Mouse (Mus musculus) c-Kit-positive CD71-positive TER-119-positive erythroid progenitor cells, embryonic 14.5 days (primary cell): ENCODE data around the gene Tmem119.
"Not testable (repeated sequence)": the region's sequence is repeated elsewhere in the genome, so short reads cannot be mapped to it uniquely, and the experiment has no call there.

Experiments
- DNase-seq: peaks from one replicate; pipeline ENCODE4 v3.0.0-alpha.2; 2013; ENCODE audit warnings: low spot score

The Tmem119 gene

DNA sequence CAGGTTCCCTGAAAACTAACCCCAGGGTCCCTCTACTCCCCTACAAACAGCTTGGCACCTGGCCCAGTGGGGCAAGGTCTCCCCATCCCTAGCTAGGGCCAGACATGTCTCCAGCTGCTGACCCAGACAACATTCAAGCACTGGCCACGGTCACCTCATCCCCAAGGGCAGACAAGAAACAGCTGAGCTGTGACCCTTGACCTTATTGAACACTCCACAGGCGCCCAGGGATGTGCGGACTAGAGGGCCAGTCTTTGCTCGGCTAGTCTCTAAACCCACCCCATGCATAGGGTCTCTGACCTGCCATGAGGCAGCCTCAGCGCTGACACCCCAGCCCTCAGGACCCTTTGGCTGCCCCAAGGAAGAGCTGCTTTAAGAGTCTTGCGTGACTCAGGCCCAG lies 11.7 kb downstream of the Tmem119 start:
- no peak for DNase-seq

DNA sequence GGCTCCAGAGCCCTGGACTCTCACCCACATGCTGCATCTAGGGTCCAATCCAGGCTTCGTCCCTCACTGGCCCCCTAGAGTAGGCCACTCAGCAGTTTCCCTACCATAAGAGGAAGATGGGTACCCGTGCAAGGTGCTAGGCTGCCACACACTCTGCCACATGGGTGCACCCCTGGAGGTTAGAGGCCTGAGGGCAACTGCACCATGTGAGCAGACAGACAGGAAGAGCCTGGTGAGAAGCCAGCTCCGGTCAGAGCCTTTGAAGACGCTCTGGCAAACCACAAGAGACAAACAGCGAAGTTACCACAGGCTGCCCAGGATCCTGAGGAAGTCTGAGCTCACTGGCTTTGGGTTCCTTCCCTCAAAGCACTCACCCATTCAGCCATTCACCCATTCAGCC lies 13.3 kb downstream of the Tmem119 start:
- no peak for DNase-seq

DNA sequence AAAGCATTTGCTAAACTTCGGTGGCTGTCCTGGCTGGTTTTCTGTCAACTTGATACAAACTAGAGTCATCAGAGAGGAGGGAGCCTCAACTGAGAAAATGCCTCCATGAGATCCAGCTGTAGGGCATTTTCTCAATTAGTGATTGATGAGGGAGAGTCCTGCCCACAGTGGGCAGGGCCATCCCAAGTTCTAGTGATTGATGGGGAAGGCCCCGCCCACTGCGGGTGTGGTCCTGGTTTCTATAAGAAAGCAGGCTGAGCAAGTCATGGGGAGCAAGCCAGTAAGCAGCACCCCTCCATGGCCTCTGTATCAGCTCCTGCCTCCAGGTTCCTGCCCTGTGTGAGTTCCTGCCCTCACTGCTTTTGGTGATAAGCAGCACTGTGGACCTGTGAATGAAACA lies 16.2 kb downstream of the Tmem119 start:
- DNase-seq: not testable (repeated sequence)

DNA sequence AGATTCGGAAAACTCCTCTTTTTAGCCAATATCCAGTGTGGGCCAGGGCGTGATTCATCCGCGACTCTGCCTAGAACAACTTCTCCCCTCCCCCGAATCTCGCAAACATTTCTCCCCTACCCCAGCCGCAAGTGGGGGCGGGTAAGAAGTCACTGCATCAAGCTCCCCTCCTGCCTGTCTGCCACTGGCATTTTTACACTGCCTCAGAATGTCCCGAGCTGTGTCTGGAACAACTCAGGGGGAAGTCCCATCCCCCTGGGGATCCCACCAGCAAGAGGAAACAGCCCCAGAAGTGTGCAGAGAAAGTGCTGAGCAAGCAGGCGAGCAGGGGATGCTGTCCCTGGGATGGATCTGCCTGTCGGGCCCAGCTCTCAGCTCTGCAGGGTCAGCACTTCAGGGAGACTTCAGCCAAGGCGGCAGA lies 16.7 kb downstream of the Tmem119 start:
- DNase-seq: no peak

DNA sequence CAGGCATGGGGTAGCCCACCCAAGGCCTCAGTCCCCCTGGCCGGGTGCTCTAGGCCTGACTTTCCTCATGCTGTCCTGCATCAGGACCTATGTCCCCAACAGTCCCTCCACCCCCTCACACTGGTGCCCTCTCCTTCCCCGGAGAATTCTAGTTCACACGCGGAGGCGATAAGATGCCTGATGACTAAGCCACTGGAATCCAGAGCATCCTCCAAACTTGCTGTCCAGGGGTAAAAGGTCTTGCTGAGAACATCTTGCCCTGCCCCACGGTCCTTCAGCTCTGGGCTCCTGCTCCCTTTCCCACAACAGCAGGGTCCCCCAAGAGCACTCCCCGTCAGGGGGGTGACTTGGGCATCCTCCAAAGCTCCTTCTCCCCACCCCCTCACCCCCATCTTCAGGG lies 17.7 kb downstream of the Tmem119 start:
- DNase-seq: no peak

DNA sequence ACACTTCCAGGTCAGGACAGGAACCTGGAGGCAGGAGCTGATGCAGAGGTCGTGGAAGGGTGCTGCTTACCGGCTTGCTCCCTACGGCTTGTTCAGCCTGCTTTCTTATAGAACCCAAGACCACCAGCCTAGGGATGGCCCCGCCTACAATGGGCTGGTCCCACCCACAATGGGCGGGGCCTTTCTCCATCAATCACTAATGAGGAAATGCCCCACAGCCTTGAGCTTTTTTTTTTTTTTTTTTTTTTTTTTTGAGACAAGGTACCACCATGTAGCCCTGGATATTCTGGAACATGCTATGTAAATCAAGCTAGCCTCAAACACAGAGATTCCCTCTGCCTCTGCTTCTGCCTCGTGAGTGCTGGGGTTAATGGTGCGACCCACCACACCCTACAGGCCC lies 18.4 kb downstream of the Tmem119 start:
- no peak for DNase-seq

DNA sequence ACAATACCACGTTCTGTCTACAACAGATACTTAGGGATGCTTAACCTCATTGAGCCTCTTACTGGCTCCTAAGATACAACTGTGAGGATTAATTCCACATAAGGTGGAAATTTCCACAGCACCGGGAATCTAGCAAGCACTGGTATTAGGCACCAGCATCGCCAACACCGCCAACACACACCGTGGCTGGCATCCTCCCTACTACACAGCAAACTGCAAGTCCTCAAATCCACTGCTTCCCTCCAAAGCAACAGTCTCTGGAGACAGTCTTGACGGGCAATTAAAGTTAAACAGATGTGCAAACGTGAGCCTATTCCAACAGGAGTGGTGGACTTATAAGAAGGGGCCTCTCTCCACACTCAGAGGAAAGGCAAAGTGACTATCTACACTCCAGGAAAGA lies 19.1 kb downstream of the Tmem119 start:
- no peak for DNase-seq

DNA sequence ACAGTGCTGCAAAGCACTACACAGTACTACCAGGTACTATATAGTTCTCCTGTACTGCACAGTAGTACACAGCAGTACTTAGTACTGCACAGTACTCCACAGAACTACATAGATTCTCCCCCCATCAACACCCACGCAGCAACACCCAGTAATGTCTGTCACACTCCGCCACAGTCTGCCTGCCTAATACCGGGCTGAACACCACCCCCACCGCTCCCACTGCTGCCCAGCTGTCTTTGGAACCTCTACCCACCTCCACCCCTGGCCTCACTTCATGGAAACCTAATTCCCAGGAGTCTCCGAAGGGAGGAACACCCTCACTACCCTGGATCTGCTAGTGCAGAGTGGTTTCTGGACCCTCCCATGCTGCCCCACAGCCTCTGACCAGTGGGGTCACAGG lies 19.6 kb downstream of the Tmem119 start:
- no peak for DNase-seq

DNA sequence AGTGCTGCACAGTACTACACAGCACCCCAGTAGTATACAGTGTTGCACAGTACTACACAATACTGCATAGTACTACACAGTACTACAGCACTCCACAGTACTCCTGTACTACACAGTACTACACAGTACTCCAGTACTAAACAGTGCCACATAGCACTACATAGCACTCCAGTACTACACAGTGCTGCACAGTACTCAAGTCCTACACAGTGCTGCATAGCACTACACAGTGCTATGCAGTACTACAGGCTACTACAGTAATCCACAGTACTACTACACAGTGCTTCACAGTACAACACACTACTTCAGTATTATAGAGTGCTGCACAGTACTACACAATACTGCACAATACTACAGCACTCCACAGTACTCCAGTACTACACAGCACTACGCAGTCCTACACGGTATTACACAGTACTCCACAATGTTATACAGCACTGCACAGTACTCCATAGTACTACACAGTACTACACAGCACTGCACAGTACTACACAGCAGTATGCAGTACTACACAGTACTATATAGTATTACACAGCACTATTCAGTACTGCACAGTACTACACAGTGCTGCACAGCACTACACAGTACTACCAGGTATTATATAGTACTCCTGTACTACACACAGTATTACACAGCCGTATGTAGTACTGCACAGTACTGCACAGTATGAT lies 20.1 kb downstream of the Tmem119 start:
- DNase-seq: no peak

DNA sequence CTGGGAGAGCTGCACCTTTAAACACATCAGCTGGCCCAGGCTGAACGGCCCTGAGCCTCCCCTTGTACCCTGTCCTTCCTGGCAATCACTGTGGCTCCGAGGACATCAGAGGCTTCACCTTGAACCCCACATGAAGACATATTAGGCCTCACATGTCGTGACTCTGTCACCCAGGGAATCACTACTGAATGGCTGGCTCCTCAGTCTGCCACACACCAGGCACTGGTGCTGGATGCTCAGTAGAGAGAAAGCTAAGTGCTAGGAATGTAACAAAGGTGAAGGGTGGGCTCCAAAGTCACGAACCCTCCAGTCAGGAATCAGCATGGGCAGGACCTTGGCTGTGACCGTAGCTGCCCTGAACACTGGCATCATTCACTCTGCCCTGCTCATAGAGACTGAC lies 20.7 kb downstream of the Tmem119 start:
- DNase-seq: no peak

DNA sequence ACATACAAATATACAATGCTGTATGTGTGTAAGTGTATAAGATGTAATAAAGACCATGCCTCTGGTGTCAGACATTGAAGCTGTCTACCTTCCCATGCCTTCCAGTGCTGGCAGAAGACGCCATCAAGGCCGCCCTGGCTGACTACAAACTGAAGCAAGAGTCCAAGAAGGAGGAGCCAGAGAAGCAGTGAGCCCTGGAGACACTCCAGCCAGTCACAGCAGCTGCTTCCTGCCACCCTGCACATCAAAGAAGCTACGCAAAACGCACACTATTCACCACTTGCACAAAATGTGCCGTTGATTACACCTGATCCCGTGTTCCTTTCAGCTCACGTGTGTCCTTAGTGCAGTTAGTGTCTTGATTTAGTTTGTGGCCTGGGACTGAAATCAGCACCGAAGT lies 22.6 kb downstream of the Tmem119 start:
- DNase-seq: not testable (repeated sequence)

DNA sequence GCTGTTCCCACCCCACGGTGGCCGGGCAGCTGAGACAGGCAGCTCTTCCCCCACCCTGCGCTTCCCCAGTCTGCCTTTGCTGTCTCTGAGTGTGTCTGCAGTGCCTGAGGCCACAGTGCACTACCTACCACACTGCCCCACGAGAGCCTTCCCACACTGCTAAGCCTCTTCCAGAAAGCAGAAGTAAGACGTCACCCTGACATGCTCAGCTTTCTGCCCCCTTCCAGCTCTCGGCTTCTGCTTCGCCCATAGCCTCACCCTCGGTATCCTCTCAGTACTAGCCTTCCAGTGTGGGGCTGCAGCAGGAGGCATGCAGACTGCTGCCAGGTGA lies 23.5 kb downstream of the Tmem119 start:
- no peak for DNase-seq

DNA sequence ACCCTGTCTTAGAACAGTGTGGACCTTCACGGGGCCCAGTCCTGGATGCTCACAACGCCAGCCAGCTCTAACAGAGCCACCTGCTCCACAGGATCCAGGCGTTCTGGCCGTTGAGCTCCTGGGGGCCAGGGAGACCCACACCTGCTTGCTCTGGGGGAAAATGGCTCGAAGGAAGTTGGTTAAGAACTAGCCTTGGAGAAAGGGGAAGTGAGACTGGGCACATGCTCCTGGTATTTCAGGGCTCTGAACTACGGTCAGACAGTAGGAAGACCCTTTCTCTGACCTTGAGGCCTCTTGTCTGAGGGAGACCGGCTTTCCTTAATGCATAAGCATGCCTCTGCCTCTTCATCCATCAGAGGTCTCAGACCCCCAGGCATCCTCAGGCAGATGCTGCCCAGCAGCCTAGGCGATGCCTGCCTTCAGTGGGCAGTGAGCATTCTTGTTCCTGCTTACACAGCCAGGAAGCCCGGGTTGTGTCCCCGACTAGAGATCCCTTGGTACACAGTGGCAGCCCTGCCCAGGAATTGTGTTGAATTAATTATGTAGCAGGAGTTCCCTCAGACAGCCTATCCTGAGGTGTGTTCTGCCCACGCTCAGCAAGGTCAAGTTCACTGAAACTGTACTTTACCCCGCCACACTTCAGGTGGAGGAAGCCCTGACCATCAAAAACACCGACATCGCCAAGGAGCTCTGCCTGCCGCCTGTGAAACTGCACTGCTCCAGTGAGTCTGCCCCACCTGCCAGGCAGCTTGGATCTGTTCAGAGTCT lies 24.0 kb downstream of the Tmem119 start:
- no peak for DNase-seq

DNA sequence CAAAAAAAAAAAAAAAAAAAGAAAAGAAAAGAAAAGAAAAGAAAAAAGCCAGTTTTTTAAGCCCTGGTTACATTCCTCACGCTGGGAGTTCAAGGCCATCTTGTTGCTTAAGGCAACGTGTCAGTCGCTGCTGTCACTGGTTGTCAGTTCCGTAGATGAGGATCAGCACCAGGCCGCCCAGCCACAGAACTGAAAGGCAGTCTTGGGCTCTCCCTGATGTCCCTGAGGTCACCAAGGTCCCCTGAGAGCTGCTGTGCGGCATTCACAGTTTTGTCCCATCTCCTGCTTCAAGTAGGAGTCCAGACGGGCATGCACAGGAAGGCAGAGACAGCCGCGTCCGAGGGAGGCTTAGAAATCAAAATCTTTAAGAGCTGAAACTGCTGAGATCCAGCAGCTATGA lies 24.7 kb downstream of the Tmem119 start:
- no peak for DNase-seq

DNA sequence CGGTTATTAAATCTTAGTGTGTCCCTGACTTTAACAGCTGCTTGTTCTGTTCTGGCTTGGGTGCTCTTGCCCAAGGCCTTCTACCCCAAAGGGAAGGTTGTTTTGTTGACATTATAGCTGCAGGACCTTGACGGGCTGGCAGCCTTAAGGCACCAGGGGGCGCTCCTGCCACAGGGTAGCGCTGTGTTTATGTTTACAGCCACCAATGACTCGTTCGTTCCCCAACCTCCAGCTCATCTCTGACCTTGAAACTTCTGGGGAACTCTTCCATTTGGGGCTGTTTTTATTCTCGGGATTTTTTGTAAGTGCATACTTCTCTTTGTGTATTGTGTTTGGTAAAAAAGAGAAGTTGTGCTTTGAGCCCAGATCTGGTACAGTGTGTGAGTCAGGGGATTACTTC lies 26.7 kb downstream of the Tmem119 start:
- peak; percentile 87 for DNase-seq

DNA sequence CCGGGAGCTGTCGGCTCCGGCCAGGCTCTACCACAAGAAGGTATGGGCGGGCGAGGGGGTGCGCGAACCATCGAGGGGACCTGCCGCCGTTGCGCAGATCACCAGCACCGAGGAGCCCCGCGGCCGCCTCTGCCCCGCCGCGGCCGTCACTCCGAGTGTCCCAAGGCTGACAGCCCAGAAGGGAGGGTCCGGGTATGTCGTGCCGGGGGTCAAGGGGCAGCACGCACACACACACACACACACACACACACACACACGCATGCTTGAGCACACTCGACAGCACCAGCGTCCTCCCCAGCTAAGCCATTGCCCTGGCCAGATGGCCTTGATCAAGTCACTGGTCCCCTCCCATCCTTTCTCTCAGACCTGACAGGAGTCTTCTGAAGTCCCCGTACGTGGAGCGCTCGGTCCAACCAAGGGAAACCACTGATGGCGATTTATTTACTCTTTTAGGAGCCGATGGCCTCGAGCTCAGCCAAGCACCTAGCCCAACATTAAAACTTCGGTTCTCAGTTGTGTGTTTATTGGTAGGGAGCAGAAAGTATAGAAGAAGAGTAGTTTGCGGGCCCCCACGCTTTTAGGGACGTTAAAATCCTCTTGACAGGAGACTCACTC lies 27.3 kb downstream of the Tmem119 start:
- DNase-seq: peak; percentile 26

DNA sequence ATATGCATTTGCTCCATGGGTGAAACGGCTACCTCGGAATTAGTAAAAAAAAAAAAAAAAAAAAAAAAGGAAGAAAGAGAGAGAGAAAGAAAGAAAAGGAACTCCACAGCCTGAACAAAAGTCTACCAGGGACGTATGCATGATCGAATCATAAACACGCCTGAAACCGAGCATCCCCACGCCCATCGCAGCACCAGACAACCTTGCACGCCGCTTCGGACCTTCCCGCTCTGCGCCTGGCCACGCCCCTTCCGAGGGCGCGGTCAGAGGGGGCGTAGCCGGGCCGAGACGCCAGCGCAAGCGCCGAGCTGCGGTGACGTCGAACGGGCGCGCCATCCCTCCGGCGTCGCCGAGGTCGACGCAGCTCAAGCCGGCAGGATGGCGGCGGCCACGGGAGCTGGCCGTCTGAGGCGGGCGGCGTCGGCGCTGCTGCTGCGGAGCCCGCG lies 27.8 kb downstream of the Tmem119 start, which contains the start of the genes Sart3 and Iscu:
Gene Sart3 (minus strand): TSS at position 61 of the 446 bp plus-strand sequence.
Gene Iscu (plus strand): TSS at position 299 of the 446 bp plus-strand sequence.
- peak; percentile 94 for DNase-seq

DNA sequence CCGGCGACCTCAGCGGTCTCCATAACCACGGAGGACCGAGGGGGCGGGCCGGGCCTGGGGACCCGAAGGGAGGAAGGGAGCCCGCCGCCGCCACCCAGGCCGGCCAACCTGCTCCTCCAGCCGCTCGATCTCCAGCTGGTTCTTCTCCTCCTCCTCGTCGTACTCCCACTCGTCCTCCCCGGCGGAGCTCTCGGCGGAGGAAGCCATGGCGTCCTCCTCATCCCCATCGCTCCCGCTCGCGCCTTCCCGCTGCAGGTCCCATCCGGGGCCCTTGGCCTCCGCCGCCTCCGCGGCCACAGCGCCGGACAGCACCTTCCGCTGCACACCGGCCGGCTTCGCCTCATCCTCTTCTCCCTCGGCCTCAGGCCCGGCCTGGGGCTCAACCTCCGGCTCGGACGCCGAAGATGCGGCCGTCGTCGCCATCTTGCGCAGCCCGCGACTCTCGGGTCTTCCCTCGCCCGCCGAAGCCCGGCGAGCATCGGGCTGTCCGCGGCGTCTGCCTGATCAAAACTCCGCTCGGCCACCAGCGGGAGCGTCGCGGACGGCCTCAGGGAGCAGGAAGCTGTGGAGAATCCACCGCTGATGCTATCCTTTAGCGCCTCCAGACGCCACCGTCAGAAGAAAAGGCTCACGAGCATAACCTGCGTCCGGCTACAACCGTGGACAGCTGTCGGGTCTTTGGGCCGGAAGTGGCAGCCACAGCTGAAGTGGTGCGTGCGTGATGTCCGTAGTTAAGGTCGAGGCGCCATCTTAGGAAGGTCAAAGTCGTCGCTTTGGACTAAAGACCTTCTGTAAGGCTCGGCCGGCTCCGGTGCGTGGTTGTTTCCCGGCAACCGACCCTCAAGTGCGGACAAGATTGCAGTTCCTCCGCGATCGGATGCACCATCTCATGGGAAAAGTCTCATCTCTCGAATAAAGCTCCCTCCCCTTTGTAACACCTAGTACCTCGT lies 28.8 kb downstream of the Tmem119 start:
- DNase-seq: peak; percentile 87

DNA sequence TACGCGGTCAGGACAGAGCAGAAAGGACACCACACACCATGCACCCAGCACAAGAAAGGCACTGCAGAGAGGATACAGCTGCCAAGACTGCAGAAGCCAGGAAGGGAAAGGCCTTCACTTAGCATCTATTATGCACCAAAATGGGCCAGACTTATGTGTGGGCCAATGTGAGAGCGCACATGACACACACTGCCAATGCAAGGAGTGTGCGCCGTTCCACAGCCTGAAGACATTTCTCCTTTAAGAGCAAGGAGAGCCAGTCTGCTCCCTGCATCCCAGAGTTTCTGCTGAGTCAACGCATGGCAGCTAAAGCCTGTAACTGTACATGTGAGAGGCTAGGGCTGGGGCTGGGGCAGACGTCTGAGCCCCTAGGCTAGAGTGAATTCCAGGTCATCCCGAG lies 31.5 kb downstream of the Tmem119 start:
- DNase-seq: no peak

DNA sequence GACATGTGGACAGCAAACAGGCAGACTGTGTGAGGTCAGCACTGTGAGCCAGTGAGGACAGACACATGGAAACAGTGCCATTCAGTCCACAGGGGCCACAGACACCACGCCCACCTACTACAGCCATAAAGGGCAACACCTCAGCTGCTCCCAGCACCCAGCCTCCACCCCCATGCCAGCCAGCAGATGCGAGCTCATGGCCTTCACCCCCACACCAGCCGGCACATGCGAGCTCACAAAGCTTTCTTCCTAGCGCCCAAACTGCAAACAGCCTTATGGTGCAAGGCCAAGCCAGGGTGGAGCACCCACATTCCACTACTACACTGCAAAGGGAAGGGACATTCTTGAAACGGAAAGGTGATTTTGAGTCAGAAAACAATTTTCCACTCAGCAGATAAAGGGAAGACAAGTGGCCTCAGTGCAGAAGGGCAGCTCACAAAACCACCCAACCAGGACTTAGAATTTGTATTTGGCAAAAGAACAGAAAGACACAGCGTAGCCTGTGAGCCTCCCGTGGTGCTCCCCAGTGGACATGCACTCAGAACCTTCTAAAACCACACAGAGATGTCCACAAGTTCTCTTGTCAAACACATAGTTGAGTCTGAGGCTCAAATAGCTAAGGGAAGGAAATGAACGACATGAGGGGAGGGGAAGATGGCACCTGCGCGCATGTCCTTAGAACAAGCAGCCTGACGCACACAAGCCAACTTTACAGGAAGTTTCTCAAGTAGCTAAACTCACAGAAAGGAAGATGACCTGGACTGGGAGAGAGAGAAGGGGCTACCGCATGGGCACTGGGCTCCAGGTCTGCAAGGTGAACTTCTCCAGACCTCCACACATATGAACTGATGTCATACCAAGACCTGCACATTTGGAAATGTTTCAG lies 34.4 kb downstream of the Tmem119 start:
- DNase-seq: no peak

DNA sequence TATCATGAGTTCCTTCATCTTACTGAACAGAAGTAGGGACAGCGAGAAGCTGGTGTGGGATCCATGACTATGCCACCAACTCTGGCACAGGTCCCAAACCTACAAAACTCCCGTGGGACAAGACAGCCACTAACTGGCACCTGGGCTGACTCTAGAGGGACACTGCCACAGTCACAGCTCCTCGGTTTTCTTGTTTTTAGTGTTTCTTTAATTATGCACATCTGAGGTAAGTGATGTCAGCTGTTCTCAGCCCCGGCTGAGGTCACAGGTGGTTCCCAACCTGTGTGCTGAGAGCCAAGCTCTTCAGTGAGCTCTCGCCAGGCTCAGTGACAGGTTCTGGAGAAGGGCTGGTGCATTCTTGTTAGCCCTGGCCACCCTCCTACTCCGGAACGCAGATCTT lies 35.9 kb downstream of the Tmem119 start:
- DNase-seq: no peak
